Mouse (Mus musculus) retina, postnatal 7 days (tissue): ENCODE data around the gene Tm2d1.

Experiments used
- DNase-seq: peaks from one replicate; pipeline ENCODE4 v3.0.0-alpha.2; 2012; ENCODE audit warnings: low read depth, low spot score

Gene Tm2d1

GRCm38 (mm10) chr4:98321371-98322111, 61.6 kb downstream of the Tm2d1 start:
- no peak for DNase-seq

GRCm38 (mm10) chr4:98318769-98319168, 64.3 kb downstream of the Tm2d1 start:
- no peak for DNase-seq

GRCm38 (mm10) chr4:98317149-98317548, 66.0 kb downstream of the Tm2d1 start:
- DNase-seq: no peak
